Mouse (Mus musculus): ENCODE data around the gene Disc1.

Gene Disc1

GRCm38 (mm10) chr8:125067596-125067960, 13.6 kb downstream of the Disc1 start:
- DNase-seq, result peak; percentile 78

GRCm38 (mm10) chr8:125068146-125068905, 14.3 kb downstream of the Disc1 start:
- DNase-seq, result no peak

- DNase-seq, result no peak
Measured at GRCm38 (mm10) chr8:125069304-125069703, 15.3 kb downstream of the Disc1 start.

GRCm38 (mm10) chr8:125069733-125070132, 15.7 kb downstream of the Disc1 start:
- DNase-seq, result no peak

- no peak for DNase-seq
Measured at GRCm38 (mm10) chr8:125074141-125074540, 20.1 kb downstream of the Disc1 start.

GRCm38 (mm10) chr8:125074581-125074980, 20.6 kb downstream of the Disc1 start:
- DNase-seq, result no peak

GRCm38 (mm10) chr8:125075389-125075788, 21.4 kb downstream of the Disc1 start:
- DNase-seq, result no peak

GRCm38 (mm10) chr8:125077326-125077725, 23.3 kb downstream of the Disc1 start:
- DNase-seq, result no peak

GRCm38 (mm10) chr8:125078771-125079384, 24.9 kb downstream of the Disc1 start:
- no peak for DNase-seq

- DNase-seq, result no peak
Measured at GRCm38 (mm10) chr8:125080388-125081344, 26.7 kb downstream of the Disc1 start.

GRCm38 (mm10) chr8:125083746-125084145, 29.8 kb downstream of the Disc1 start:
- peak; percentile 80 for DNase-seq

GRCm38 (mm10) chr8:125084523-125084922, 30.5 kb downstream of the Disc1 start:
- no peak for DNase-seq

- peak; percentile 77 for DNase-seq
Measured at GRCm38 (mm10) chr8:125090889-125091740, 37.1 kb downstream of the Disc1 start.

GRCm38 (mm10) chr8:125097140-125097539, 43.1 kb downstream of the Disc1 start:
- DNase-seq, result no peak

- DNase-seq, result peak; percentile 32
Measured at GRCm38 (mm10) chr8:125098050-125098449, 44.1 kb downstream of the Disc1 start.

GRCm38 (mm10) chr8:125102303-125102702, 48.3 kb downstream of the Disc1 start:
- DNase-seq, result no peak

- peak; percentile 34 for DNase-seq
Measured at GRCm38 (mm10) chr8:125113171-125113570, 59.2 kb downstream of the Disc1 start.

GRCm38 (mm10) chr8:125113831-125114230, 59.8 kb downstream of the Disc1 start:
- no peak for DNase-seq

- DNase-seq, result no peak
Measured at GRCm38 (mm10) chr8:125115321-125115720, 61.3 kb downstream of the Disc1 start.

- peak; percentile 78 for DNase-seq
Measured at GRCm38 (mm10) chr8:125116616-125117015, 62.6 kb downstream of the Disc1 start.

GRCm38 (mm10) chr8:125126482-125126881, 72.5 kb downstream of the Disc1 start:
- DNase-seq, result peak; percentile 22

- no peak for DNase-seq
Measured at GRCm38 (mm10) chr8:125127621-125128020, 73.6 kb downstream of the Disc1 start.

All from kidney, postnatal 10 days (tissue).